Mouse (Mus musculus) hindbrain, embryonic 13.5 days (tissue): Measurements from ENCODE around the gene Creb3l1. TPM values are rescaled to one million over a fixed set of nuclear protein-coding genes. Genes with fewer than 3 reads are reported as not detected.
A peak's percentile ranks its signal among the peaks of the same experiment; 100 is the strongest.

Source experiments
- ATAC-seq: fragments of 200-750 bp; cut with Nextera tagmentation; 2 replicates; pipeline ENCODE4 v1.8.0; 2017; ENCODE audit warnings: moderate TSS enrichment; ENCODE audit not compliant: low FRiP score
- H3K27ac ChIP-seq: fragments of 300-500 bp; sonication (generic); 2 replicates; pipeline ENCODE4 v1.5.1; 2015; ENCODE audit warnings: inconsistent platforms, mild to moderate bottlenecking, moderate library complexity
- H3K27me3 ChIP-seq: fragments of 300-500 bp; sonication (generic); 2 replicates; pipeline ENCODE4 v1.6.1; 2015; ENCODE audit warnings: mild to moderate bottlenecking, inconsistent platforms
- H3K36me3 ChIP-seq: fragments of 300-500 bp; sonication (generic); 2 replicates; pipeline ENCODE4 v1.6.1; 2015; ENCODE audit warnings: mild to moderate bottlenecking, inconsistent platforms
- H3K4me1 ChIP-seq: fragments of 300-500 bp; sonication (generic); replicated peaks from 2 replicates; pipeline ENCODE4 v1.6.1; 2015; ENCODE audit warnings: inconsistent platforms
- H3K4me2 ChIP-seq: fragments of 300-500 bp; sonication (generic); 2 replicates; pipeline ENCODE4 v1.6.1; 2015; ENCODE audit warnings: inconsistent platforms, mild to moderate bottlenecking, moderate library complexity
- H3K4me3 ChIP-seq: fragments of 300-500 bp; sonication (generic); 2 replicates; pipeline ENCODE4 v1.5.1; 2015; ENCODE audit warnings: mild to moderate bottlenecking, inconsistent platforms
- H3K9ac ChIP-seq: fragments of 300-500 bp; sonication (generic); 2 replicates; pipeline ENCODE4 v1.6.1; 2015; ENCODE audit warnings: mild to moderate bottlenecking, inconsistent platforms
- H3K9me3 ChIP-seq: fragments of 300-500 bp; sonication (generic); 2 replicates; pipeline ENCODE4 v1.6.1; 2016; ENCODE audit warnings: inconsistent platforms
- WGBS: fragments of 180-500 bp; shearing (Covaris S2); methylation state at CpG from one replicate; pipeline ENCODE4 v1.1.7; 2015; 5-methylcytosine and 5-hydroxymethylcytosine counted together
- polyA plus RNA-seq: library from polyadenylated mRNA; unstranded; fragments of >200 nt; fragmentation: Nextera tagmentation; extraction: Ambion mirVana; gene quantifications from 2 replicates; pipeline ENCODE4 v1.2.1, GENCODE M21; 2015

The Creb3l1 gene
- polyA plus RNA-seq, 1 experiment from 2014 or later: 1.3 TPM

GRCm38 (mm10) chr2:92011424-92012353, 12.6 kb downstream of the Creb3l1 start:
- no peak overlapping the region for H3K9ac ChIP-seq

GRCm38 (mm10) chr2:92008623-92009404, 15.5 kb downstream of the Creb3l1 start:
- H3K9me3 ChIP-seq: no peaks in the 10 kb centered on the region
- peaks cover 40% of the 10 kb centered on the region for H3K27me3 ChIP-seq
- no peaks in the 10 kb centered on the region for H3K36me3 ChIP-seq
- peak overlapping the region; percentile 82 for H3K9ac ChIP-seq
- peak overlapping the region; percentile 56 for H3K4me3 ChIP-seq
- peaks cover 22% of the 10 kb centered on the region for H3K4me1 ChIP-seq
- H3K27ac ChIP-seq: peak overlapping the region; percentile 85
- peak overlapping the region; percentile 88 for H3K4me2 ChIP-seq
- 4% methylated on average over 20 of the region's 20 CpGs for WGBS
- ATAC-seq: peak; percentile 55

More at GRCm38 (mm10) chr2:92011424-92012353, 12.6 kb downstream of the Creb3l1 start:
- Histone ChIP-seq H3K9me3 (no peaks in the 10 kb centered on the region), H3K4me3 (no peak overlapping the region), H3K27ac (no peak overlapping the region), H3K4me1 (peaks cover 18% of the 10 kb centered on the region), H3K27me3 (peaks cover 33% of the 10 kb centered on the region), H3K36me3 (no peaks in the 10 kb centered on the region), H3K4me2 (no peak overlapping the region)
- WGBS: 82% methylated on average over 12 of the region's 12 CpGs
- ATAC-seq: no peak

GRCm38 (mm10) chr2:92007933-92008622, 16.2 kb downstream of the Creb3l1 start:
- peak; percentile 97 for ATAC-seq
- Histone ChIP-seq H3K27me3 (peaks cover 40% of the 10 kb centered on the region), H3K27ac (peak overlapping the region; percentile 85), H3K36me3 (no peaks in the 10 kb centered on the region), H3K4me2 (peak overlapping the region; percentile 88), H3K9me3 (no peaks in the 10 kb centered on the region), H3K4me1 (peaks cover 22% of the 10 kb centered on the region), H3K9ac (peak overlapping the region; percentile 82), H3K4me3 (peak overlapping the region; percentile 56)
- WGBS: 0% methylated on average over 29 of the region's 34 CpGs

GRCm38 (mm10) chr2:92006983-92007921, 17.1 kb downstream of the Creb3l1 start:
- no peaks in the 10 kb centered on the region for H3K36me3 ChIP-seq
- 1% methylated on average over 28 of the region's 28 CpGs for whole genome bisulfite sequencing
- H3K9ac ChIP-seq: peak overlapping the region; percentile 82
- H3K4me2 ChIP-seq: peak overlapping the region; percentile 88
- H3K4me1 ChIP-seq: peaks cover 22% of the 10 kb centered on the region
- ATAC-seq: peak; percentile 6
- peaks cover 39% of the 10 kb centered on the region for H3K27me3 ChIP-seq
- peak overlapping the region; percentile 85 for H3K27ac ChIP-seq
- peak overlapping the region; percentile 56 for H3K4me3 ChIP-seq
- H3K9me3 ChIP-seq: no peaks in the 10 kb centered on the region

- H3K4me1 ChIP-seq: peaks cover 22% of the 10 kb centered on the region
- 51% methylated on average over 6 of the region's 6 CpGs for WGBS
- H3K9ac ChIP-seq: peak overlapping the region; percentile 82; the same call in 1 of the 2 replicates
- no peak for ATAC-seq
- peaks cover 32% of the 10 kb centered on the region for H3K27me3 ChIP-seq
- H3K9me3 ChIP-seq: no peaks in the 10 kb centered on the region
- H3K4me3 ChIP-seq: peak overlapping the region; percentile 56; the same call in 1 of the 2 replicates
- H3K36me3 ChIP-seq: no peaks in the 10 kb centered on the region
- H3K27ac ChIP-seq: no peak overlapping the region
- H3K4me2 ChIP-seq: peak overlapping the region; percentile 88
Measured at GRCm38 (mm10) chr2:92006491-92006890, 17.8 kb downstream of the Creb3l1 start.

GRCm38 (mm10) chr2:92004617-92005016, 19.7 kb downstream of the Creb3l1 start:
- H3K27me3 ChIP-seq: peaks cover 15% of the 10 kb centered on the region
- no peak for ATAC-seq
- H3K9ac ChIP-seq: no peak overlapping the region
- H3K36me3 ChIP-seq: no peaks in the 10 kb centered on the region
- WGBS: 84% methylated on average over 7 of the region's 7 CpGs
- no peak overlapping the region for H3K4me2 ChIP-seq
- H3K4me1 ChIP-seq: peaks cover 22% of the 10 kb centered on the region
- no peak overlapping the region for H3K27ac ChIP-seq
- no peaks in the 10 kb centered on the region for H3K9me3 ChIP-seq
- no peak overlapping the region for H3K4me3 ChIP-seq

- no peak for ATAC-seq
- Histone ChIP-seq H3K27ac (no peak overlapping the region), H3K4me2 (no peak overlapping the region), H3K36me3 (no peaks in the 10 kb centered on the region), H3K4me3 (no peak overlapping the region), H3K4me1 (no peaks in the 10 kb centered on the region), H3K9ac (no peak overlapping the region), H3K27me3 (no peaks in the 10 kb centered on the region), H3K9me3 (no peaks in the 10 kb centered on the region)
- 81% methylated on average over 16 of the region's 16 CpGs for WGBS
Measured at GRCm38 (mm10) chr2:91997905-91998608, 26.2 kb downstream of the Creb3l1 start.

GRCm38 (mm10) chr2:91996006-91996405, 28.3 kb downstream of the Creb3l1 start:
- ATAC-seq: no peak
- WGBS: 86% methylated on average over 5 of the region's 5 CpGs
- no peaks in the 10 kb centered on the region for H3K9me3 ChIP-seq

GRCm38 (mm10) chr2:91993409-91993808, 30.9 kb downstream of the Creb3l1 start:
- H3K9ac ChIP-seq: no peak overlapping the region
- no peaks in the 10 kb centered on the region for H3K9me3 ChIP-seq
- no peak for ATAC-seq
- H3K4me2 ChIP-seq: no peak overlapping the region
- no peak overlapping the region for H3K27ac ChIP-seq
- no peaks in the 10 kb centered on the region for H3K36me3 ChIP-seq
- 57% methylated on average over 3 of the region's 3 CpGs for WGBS
- H3K4me1 ChIP-seq: no peaks in the 10 kb centered on the region
- no peaks in the 10 kb centered on the region for H3K27me3 ChIP-seq
- H3K4me3 ChIP-seq: no peak overlapping the region

More at GRCm38 (mm10) chr2:91996006-91996405, 28.3 kb downstream of the Creb3l1 start:
- H3K9ac ChIP-seq: no peak overlapping the region
- no peak overlapping the region for H3K27ac ChIP-seq
- H3K27me3 ChIP-seq: no peaks in the 10 kb centered on the region
- no peak overlapping the region for H3K4me2 ChIP-seq
- no peaks in the 10 kb centered on the region for H3K4me1 ChIP-seq
- no peak overlapping the region for H3K4me3 ChIP-seq
- no peaks in the 10 kb centered on the region for H3K36me3 ChIP-seq

- no peak overlapping the region for H3K4me2 ChIP-seq
- H3K4me1 ChIP-seq: peaks cover 9% of the 10 kb centered on the region
- no peaks in the 10 kb centered on the region for H3K9me3 ChIP-seq
- no peak for ATAC-seq
- H3K4me3 ChIP-seq: no peak overlapping the region
- H3K27me3 ChIP-seq: peaks cover 14% of the 10 kb centered on the region; the same call in 1 of the 2 replicates
- no peaks in the 10 kb centered on the region for H3K36me3 ChIP-seq
- no peak overlapping the region for H3K27ac ChIP-seq
- no peak overlapping the region for H3K9ac ChIP-seq
Measured at GRCm38 (mm10) chr2:91989750-91990149, 34.6 kb downstream of the Creb3l1 start.
